15 mouse cellular contexts compared by ENCODE assay signal in the genomic region with DNA sequence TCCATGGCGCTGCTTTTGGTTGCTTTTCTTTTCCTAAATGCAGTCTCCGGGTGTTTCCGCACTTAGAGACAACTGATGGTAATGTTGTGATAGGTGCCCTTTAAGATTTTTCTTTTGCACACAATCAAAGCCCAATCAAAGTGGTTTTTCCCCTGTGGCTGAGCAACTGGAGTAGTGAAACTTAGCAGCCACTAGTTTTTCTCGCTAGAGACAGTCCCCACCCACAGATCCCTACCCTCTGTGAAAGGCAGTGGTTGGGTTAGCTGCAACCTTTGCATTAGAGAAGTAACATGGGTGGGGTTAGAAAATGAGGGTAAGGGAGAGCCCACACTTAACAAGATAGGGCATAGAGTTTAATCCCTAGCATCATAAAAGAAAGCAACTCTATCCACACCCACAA. TPM values are rescaled to one million over a fixed set of nuclear protein-coding genes. Genes with fewer than 3 reads are reported as not detected.
DNase-seq lines count a peak whose midpoint lies in the region; ATAC-seq lines count a peak whose summit lies in the region.
"Had no signal": no experiment of that assay in that cellular context is flagged by ENCODE, and none has a peak within 500 bp of the region (broad histone marks: within the 10 kb centered on the region; RNA-seq: fewer than 3 reads in every experiment).

No protein-coding gene starts in this region.

- 0 out of 2 replicates have a peak overlapping the region, but pooled peaks have one; percentile 48 for H3K27ac ChIP-seq in heart, embryonic 13.5 days (replicated peaks)
- H3K27ac ChIP-seq in brown adipose tissue, adult 24 weeks (replicated peaks; ENCODE audit: low read depth, low read length): peak overlapping the region; percentile 21; the same call in 1 of the 2 replicates
- H3K27ac ChIP-seq: forebrain, embryonic 15.5 days; hindbrain, embryonic 12.5 days; kidney, embryonic 15.5 days; limb, embryonic 13.5 days had no signal

- intact Hi-C loops in heart, postnatal 10 days (cut with DNase I): no loop called here
- intact Hi-C loops in left cerebral cortex, postnatal 25 days (cut with DNase I): no loop called here
- intact Hi-C loops in left cerebral cortex, postnatal 4 days (cut with DNase I): no loop called here

- no peak for DNase-seq in heart, postnatal 10 days
- peak; percentile 38 for DNase-seq in A20 (ENCODE audit: low read depth, low spot score)
- no peak for DNase-seq in left cerebral cortex, postnatal 25 days (ENCODE audit: low spot score in 2 of 2)
- no peak for DNase-seq in kidney, adult 9 months
- DNase-seq in left cerebral cortex, postnatal 4 days: no peak
- DNase-seq: cerebellum, postnatal 36 days; gastrocnemius, postnatal 25 days; layer of hippocampus, adult 9-11 months had no signal

- H3K9me3 ChIP-seq in heart, embryonic 13.5 days: no peaks in the 10 kb centered on the region
- H3K9me3 ChIP-seq: forebrain, embryonic 15.5 days; hindbrain, embryonic 12.5 days; kidney, embryonic 15.5 days; limb, embryonic 13.5 days had no signal

- H3K4me3 ChIP-seq in heart, embryonic 13.5 days: no peak overlapping the region
- H3K4me3 ChIP-seq in brown adipose tissue, adult 24 weeks (ENCODE audit: insufficient read depth, low read depth, low read length): no peak overlapping the region
- H3K4me3 ChIP-seq: forebrain, embryonic 15.5 days; hindbrain, embryonic 12.5 days; kidney, embryonic 15.5 days; limb, embryonic 13.5 days had no signal

- no peaks in the 10 kb centered on the region for H3K4me1 ChIP-seq in heart, embryonic 13.5 days
- no peaks in the 10 kb centered on the region for H3K4me1 ChIP-seq in brown adipose tissue, adult 24 weeks (ENCODE audit: control insufficient read depth, insufficient read depth, insufficient read length, low read length)
- H3K4me1 ChIP-seq: forebrain, embryonic 15.5 days; hindbrain, embryonic 12.5 days; kidney, embryonic 15.5 days; limb, embryonic 13.5 days had no signal

- no peaks in the 10 kb centered on the region for H3K36me3 ChIP-seq in heart, embryonic 13.5 days
- H3K36me3 ChIP-seq: forebrain, embryonic 15.5 days; hindbrain, embryonic 12.5 days; kidney, embryonic 15.5 days; limb, embryonic 13.5 days had no signal

- H3K9ac ChIP-seq in heart, embryonic 13.5 days: no peak overlapping the region
- H3K9ac ChIP-seq: forebrain, embryonic 15.5 days; hindbrain, embryonic 12.5 days; kidney, embryonic 15.5 days; limb, embryonic 13.5 days had no signal

- H3K4me2 ChIP-seq in heart, embryonic 13.5 days: peak overlapping the region; percentile 42
- H3K4me2 ChIP-seq: forebrain, embryonic 15.5 days; hindbrain, embryonic 12.5 days; limb, embryonic 13.5 days had no signal

- no peak for ATAC-seq in heart, embryonic 13.5 days (ENCODE audit: extremely low read depth, insufficient number of reproducible peaks, low FRiP score, low TSS enrichment)
- peak; percentile 22; the same call in 1 of the 2 replicates for ATAC-seq in megakaryocyte progenitor cell, adult 5-6 weeks (replicated peaks; ENCODE audit: poor library complexity)
- ATAC-seq: forebrain, embryonic 15.5 days had no signal

- H3K27me3 ChIP-seq in heart, embryonic 13.5 days (replicated peaks): no peaks in the 10 kb centered on the region
- H3K27me3 ChIP-seq: forebrain, embryonic 15.5 days had no signal

- 67% methylated on average over 4 of the region's 4 CpGs for WGBS in heart, embryonic 13.5 days

RNA-seq across cellular contexts. Expression of a gene that starts 7.5 kb away (rescaled TPM):
- polyA plus RNA-seq in heart, embryonic 13.5 days (2015; fragmentation: Nextera tagmentation; extraction: Ambion mirVana): 0.33 and 0.35 TPM in 2 replicates
- total RNA-seq in heart, postnatal 10 days (2021): 1 to 10 TPM; 1.5 TPM
- 0.59 and 0.75 TPM in 2 replicates for polyA plus RNA-seq in brown adipose tissue, adult 24 weeks (2012; ENCODE audit: insufficient read depth, insufficient read length, missing spikeins)
- total RNA-seq in megakaryocyte progenitor cell, adult 5-6 weeks (2015): 1.3 and 1.6 TPM in 2 replicates
- 1.00 and 1.4 TPM in 2 replicates for total RNA-seq in megakaryocyte progenitor cell, adult 5-6 weeks (2017)
- total RNA-seq in left cerebral cortex, postnatal 25 days (2021): 1 to 10 TPM; 1.3 to 1.9 TPM
- total RNA-seq in left cerebral cortex, postnatal 4 days (2021): under 1 TPM; 0.36 to 0.60 TPM

RNA-seq across cellular contexts. Expression of a gene that starts 51.4 kb away (rescaled TPM):
- polyA plus RNA-seq in heart, embryonic 13.5 days (2015; fragmentation: Nextera tagmentation; extraction: Ambion mirVana): 660 and 731 TPM in 2 replicates
- 100 to 1,000 TPM; 557 to 593 TPM for total RNA-seq in heart, postnatal 10 days (2021)
- polyA plus RNA-seq in brown adipose tissue, adult 24 weeks (2012; ENCODE audit: insufficient read depth, insufficient read length, missing spikeins): 799 and 832 TPM in 2 replicates
- total RNA-seq in megakaryocyte progenitor cell, adult 5-6 weeks (2015): 406 and 427 TPM in 2 replicates
- total RNA-seq in megakaryocyte progenitor cell, adult 5-6 weeks (2017): 339 and 366 TPM in 2 replicates
- 100 to 1,000 TPM; 441 to 492 TPM for total RNA-seq in left cerebral cortex, postnatal 25 days (2021)
- 100 to 1,000 TPM; 211 to 234 TPM for total RNA-seq in left cerebral cortex, postnatal 4 days (2021)
